Comparison of ENCODE assay signal across 24 mouse cellular contexts in genomic region chr16:57888553-57888952, GRCm38 (mm10).
DNase-seq lines count a peak whose midpoint lies in the region; ATAC-seq and TF ChIP-seq lines count a peak whose summit lies in the region.
"Had no signal": no experiment of that assay in that cellular context is flagged by ENCODE, and none has a peak within 500 bp of the region (broad histone marks: within the 10 kb centered on the region; RNA-seq: fewer than 3 reads in every experiment).

No protein-coding gene starts in this region.

- no peaks in the 10 kb centered on the region for H3K27me3 ChIP-seq in hindbrain, embryonic 13.5 days
- no peaks in the 10 kb centered on the region for H3K27me3 ChIP-seq in neural tube, embryonic 13.5 days
- H3K27me3 ChIP-seq in forebrain, embryonic 15.5 days, result no peaks in the 10 kb centered on the region
- no peaks in the 10 kb centered on the region for H3K27me3 ChIP-seq in forebrain, embryonic 12.5 days
- H3K27me3 ChIP-seq: intestine, embryonic 15.5 days had no signal

- ATAC-seq in hindbrain, embryonic 13.5 days (ENCODE audit: low FRiP score), result peak; percentile 61; the same call in 1 of the 2 replicates
- peak; percentile 71; the same call in 1 of the 2 replicates for ATAC-seq in neural tube, embryonic 13.5 days (ENCODE audit: low read depth)
- ATAC-seq in forebrain, embryonic 15.5 days (replicated peaks), result no peak
- no peak for ATAC-seq in forebrain, embryonic 12.5 days (ENCODE audit: low FRiP score)
- ATAC-seq: CD4-positive, CD25-positive, alpha-beta regulatory T cell, adult 4 months; intestine, embryonic 15.5 days; liver, postnatal 0 days had no signal

- TF ChIP-seq POLR2A in brain, embryonic 14.5 days (IDR thresholded peaks at IDR 0.05; ENCODE audit: borderline replicate concordance, extremely low read depth, insufficient read depth, insufficient read length, poor library complexity, severe bottlenecking), result no peak

- H3K36me3 ChIP-seq in hindbrain, embryonic 13.5 days, result no peaks in the 10 kb centered on the region
- no peaks in the 10 kb centered on the region for H3K36me3 ChIP-seq in neural tube, embryonic 13.5 days
- no peaks in the 10 kb centered on the region for H3K36me3 ChIP-seq in forebrain, embryonic 15.5 days
- no peaks in the 10 kb centered on the region for H3K36me3 ChIP-seq in forebrain, embryonic 12.5 days (replicated peaks)
- H3K36me3 ChIP-seq: forebrain, embryonic 10.5 days; heart, embryonic 10.5 days; intestine, embryonic 15.5 days had no signal

- peak; percentile 66 for DNase-seq in heart, adult 11 months
- no peak for DNase-seq in heart, adult 18-20 months
- peak; percentile 13 for DNase-seq in brain, embryonic 14.5 days (ENCODE audit: low read depth)
- DNase-seq: cerebellum, adult 18-20 months; cerebellum, postnatal 36 days; gastrocnemius, adult 2 months; heart, postnatal 4 days; kidney, adult 8-10 months; kidney, postnatal 14 days; layer of hippocampus, postnatal 36 days; liver, postnatal 0 days; lung, postnatal 10 days had no signal

- H3K4me2 ChIP-seq in hindbrain, embryonic 13.5 days, result no peak overlapping the region
- no peak overlapping the region for H3K4me2 ChIP-seq in neural tube, embryonic 13.5 days
- no peak overlapping the region for H3K4me2 ChIP-seq in forebrain, embryonic 15.5 days (replicated peaks)
- no peak overlapping the region for H3K4me2 ChIP-seq in forebrain, embryonic 12.5 days
- H3K4me2 ChIP-seq: intestine, embryonic 15.5 days; liver, embryonic 11.5 days; midbrain, embryonic 11.5 days had no signal

- no peak overlapping the region for H3K27ac ChIP-seq in hindbrain, embryonic 13.5 days
- H3K27ac ChIP-seq in neural tube, embryonic 13.5 days (replicated peaks), result no peak overlapping the region
- no peak overlapping the region for H3K27ac ChIP-seq in forebrain, embryonic 15.5 days (replicated peaks)
- no peak overlapping the region for H3K27ac ChIP-seq in forebrain, embryonic 12.5 days
- H3K27ac ChIP-seq: forebrain, embryonic 10.5 days; gastrocnemius, adult 2 months; heart, embryonic 10.5 days; intestine, embryonic 15.5 days; layer of hippocampus, adult 2 months; stomach, postnatal 0 days had no signal

- no peaks in the 10 kb centered on the region for H3K4me1 ChIP-seq in hindbrain, embryonic 13.5 days (replicated peaks)
- H3K4me1 ChIP-seq in neural tube, embryonic 13.5 days (replicated peaks), result 0 out of 2 replicates have a peak, but pooled peaks cover 5% of the 10 kb centered on the region
- no peaks in the 10 kb centered on the region for H3K4me1 ChIP-seq in forebrain, embryonic 15.5 days
- no peaks in the 10 kb centered on the region for H3K4me1 ChIP-seq in forebrain, embryonic 12.5 days
- H3K4me1 ChIP-seq: forebrain, embryonic 10.5 days; heart, embryonic 10.5 days; intestine, embryonic 15.5 days had no signal

- no peak overlapping the region for H3K4me3 ChIP-seq in hindbrain, embryonic 13.5 days
- H3K4me3 ChIP-seq in neural tube, embryonic 13.5 days, result no peak overlapping the region
- H3K4me3 ChIP-seq in forebrain, embryonic 15.5 days, result no peak overlapping the region
- H3K4me3 ChIP-seq in forebrain, embryonic 12.5 days (replicated peaks), result no peak overlapping the region
- H3K4me3 ChIP-seq: forebrain, embryonic 10.5 days; gastrocnemius, adult 2 months; heart, embryonic 10.5 days; intestine, embryonic 15.5 days; layer of hippocampus, adult 2 months had no signal

- WGBS in hindbrain, embryonic 13.5 days, result 28% methylated on average over 2 of the region's 2 CpGs
- WGBS in neural tube, embryonic 13.5 days, result 31% methylated on average over 2 of the region's 2 CpGs
- 77% methylated on average over 2 of the region's 2 CpGs for WGBS in forebrain, embryonic 15.5 days
- 73% methylated on average over 2 of the region's 2 CpGs for WGBS in forebrain, embryonic 12.5 days

- no peak for TF ChIP-seq CTCF in brain, embryonic 14.5 days (IDR thresholded peaks at IDR 0.05; ENCODE audit: borderline replicate concordance, extremely low read depth, insufficient read depth, insufficient read length)

- H3K9me3 ChIP-seq in hindbrain, embryonic 13.5 days, result no peaks in the 10 kb centered on the region
- no peaks in the 10 kb centered on the region for H3K9me3 ChIP-seq in neural tube, embryonic 13.5 days
- no peaks in the 10 kb centered on the region for H3K9me3 ChIP-seq in forebrain, embryonic 15.5 days
- no peaks in the 10 kb centered on the region for H3K9me3 ChIP-seq in forebrain, embryonic 12.5 days
- H3K9me3 ChIP-seq: forebrain, embryonic 10.5 days; heart, embryonic 10.5 days; intestine, embryonic 15.5 days had no signal

- H3K9ac ChIP-seq in hindbrain, embryonic 13.5 days, result no peak overlapping the region
- H3K9ac ChIP-seq in neural tube, embryonic 13.5 days, result no peak overlapping the region
- H3K9ac ChIP-seq in forebrain, embryonic 15.5 days (replicated peaks), result no peak overlapping the region
- H3K9ac ChIP-seq in forebrain, embryonic 12.5 days, result no peak overlapping the region
- H3K9ac ChIP-seq: intestine, embryonic 15.5 days; liver, postnatal 0 days had no signal

Comparison
In these comparisons a context has a peak if more than half of its experiments do, and no peak if none do; other contexts are left out.
1. DNase-seq: peak in heart, adult 11 months (single experiment) and brain, embryonic 14.5 days (single experiment); none in heart, adult 18-20 months (0 of 2).
2. ATAC-seq: peak in hindbrain, embryonic 13.5 days (single experiment) and neural tube, embryonic 13.5 days (single experiment); none in forebrain, embryonic 15.5 days (single experiment) and forebrain, embryonic 12.5 days (single experiment).